Mouse (Mus musculus): Measurements from ENCODE around the gene Cbln3.

The Cbln3 gene

GRCm38 (mm10) chr14:55852646-55853551, 31.3 kb downstream of the Cbln3 start:
- DNase-seq (ENCODE audit: low spot score in 2 of 2) = no peak

- DNase-seq (ENCODE audit: low spot score in 2 of 2) = no peak
These were observed 33.3 kb downstream of the Cbln3 start for GRCm38 (mm10) chr14:55850885-55851284.

GRCm38 (mm10) chr14:55845506-55846294, 38.5 kb downstream of the Cbln3 start:
- no peak for DNase-seq (ENCODE audit: low spot score in 2 of 2)

- no peak for DNase-seq (ENCODE audit: low spot score in 2 of 2)
These were observed 41.4 kb downstream of the Cbln3 start for GRCm38 (mm10) chr14:55842794-55843193.

GRCm38 (mm10) chr14:55840853-55841366, 43.3 kb downstream of the Cbln3 start:
- no peak for DNase-seq (ENCODE audit: low spot score in 2 of 2)

- no peak for DNase-seq (ENCODE audit: low spot score in 2 of 2)
These were observed 45.5 kb downstream of the Cbln3 start for GRCm38 (mm10) chr14:55838740-55839139.

GRCm38 (mm10) chr14:55838312-55838711, 45.9 kb downstream of the Cbln3 start:
- DNase-seq (ENCODE audit: low spot score in 2 of 2) = no peak

- DNase-seq (ENCODE audit: low spot score in 2 of 2) = no peak
These were observed 49.2 kb downstream of the Cbln3 start for GRCm38 (mm10) chr14:55834808-55835533.

GRCm38 (mm10) chr14:55833126-55833525, 51.1 kb downstream of the Cbln3 start:
- DNase-seq (ENCODE audit: low spot score in 2 of 2) = no peak

- no peak for DNase-seq (ENCODE audit: low spot score in 2 of 2)
These were observed 53.9 kb downstream of the Cbln3 start for GRCm38 (mm10) chr14:55830331-55830730.

- DNase-seq (ENCODE audit: low spot score in 2 of 2) = no peak
These were observed 54.3 kb downstream of the Cbln3 start for GRCm38 (mm10) chr14:55829854-55830253.

All from spleen, postnatal 14 days (tissue).